Mouse (Mus musculus): ENCODE results near the gene Il1b.

The Il1b gene

DNA sequence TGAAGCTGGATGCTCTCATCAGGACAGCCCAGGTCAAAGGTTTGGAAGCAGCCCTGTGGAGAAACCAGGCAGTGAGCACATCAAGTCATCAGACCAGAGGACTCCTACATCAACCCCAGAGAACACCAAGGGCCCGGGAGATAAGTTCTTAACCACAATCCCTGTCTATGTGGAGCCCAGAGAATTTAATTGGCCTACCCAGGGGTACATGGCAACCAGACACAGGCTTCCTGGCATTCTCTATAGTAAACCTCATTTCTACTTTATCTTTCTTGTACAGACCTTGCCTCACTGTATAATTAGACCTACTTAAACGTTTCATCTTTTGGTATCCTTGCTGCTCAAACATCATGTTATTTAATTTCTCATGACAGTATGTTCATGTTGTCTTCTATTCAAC is 2.8 kb downstream of the Il1b start:
- no peak for DNase-seq (ENCODE audit: low spot score)

GRCm38 (mm10) chr2:129367246-129367645 is 3.7 kb downstream of the Il1b start:
- DNase-seq (ENCODE audit: low spot score): no peak

DNA sequence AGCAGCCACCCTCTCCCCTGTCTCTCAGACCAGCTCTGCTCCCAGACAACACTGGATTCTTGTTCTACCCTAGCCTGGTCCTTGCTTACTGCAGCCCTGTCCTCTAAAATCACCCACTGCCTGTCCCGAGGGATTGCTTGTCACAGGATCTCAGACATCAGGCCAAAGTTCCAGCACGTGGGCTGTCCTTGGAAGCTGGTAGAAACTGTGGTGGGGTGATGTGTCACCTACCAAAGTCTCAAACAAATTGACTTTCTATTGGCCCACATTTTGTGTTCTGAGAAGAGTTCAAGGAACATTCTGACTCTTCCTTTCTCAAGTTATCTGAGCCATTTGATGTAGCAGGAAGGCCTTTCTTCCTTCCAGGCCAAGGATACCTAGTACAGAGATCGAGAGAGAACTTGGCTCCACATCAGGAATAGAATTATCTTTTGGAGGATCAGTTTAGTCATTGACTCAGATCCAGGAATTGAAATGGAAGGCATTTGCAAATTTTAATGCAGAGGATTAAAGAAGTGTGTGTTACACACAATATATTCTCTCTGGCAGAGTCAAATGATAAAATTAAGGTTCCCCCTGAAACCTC is 9.9 kb downstream of the Il1b start:
- no peak for DNase-seq (ENCODE audit: low spot score)

DNA sequence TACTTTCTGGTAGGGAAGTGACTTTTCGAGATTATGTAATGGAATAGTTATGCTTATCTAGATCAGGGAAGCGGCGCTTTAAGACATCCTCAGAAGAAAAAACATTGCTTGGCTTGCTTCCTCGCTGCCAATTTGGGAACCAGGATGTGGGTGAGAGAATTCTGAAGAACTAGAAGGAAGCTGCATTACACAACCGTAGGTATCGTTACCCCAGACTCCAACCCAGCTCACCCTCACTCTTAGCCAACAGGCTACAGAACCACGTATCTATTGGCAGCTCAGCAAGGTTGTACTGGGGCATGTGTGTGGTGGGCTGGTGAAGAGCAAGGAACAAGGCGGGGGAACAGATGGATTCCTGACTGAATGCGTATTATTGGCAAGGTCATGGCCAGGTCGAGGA is 10.7 kb downstream of the Il1b start:
- DNase-seq (ENCODE audit: low spot score): no peak

DNA sequence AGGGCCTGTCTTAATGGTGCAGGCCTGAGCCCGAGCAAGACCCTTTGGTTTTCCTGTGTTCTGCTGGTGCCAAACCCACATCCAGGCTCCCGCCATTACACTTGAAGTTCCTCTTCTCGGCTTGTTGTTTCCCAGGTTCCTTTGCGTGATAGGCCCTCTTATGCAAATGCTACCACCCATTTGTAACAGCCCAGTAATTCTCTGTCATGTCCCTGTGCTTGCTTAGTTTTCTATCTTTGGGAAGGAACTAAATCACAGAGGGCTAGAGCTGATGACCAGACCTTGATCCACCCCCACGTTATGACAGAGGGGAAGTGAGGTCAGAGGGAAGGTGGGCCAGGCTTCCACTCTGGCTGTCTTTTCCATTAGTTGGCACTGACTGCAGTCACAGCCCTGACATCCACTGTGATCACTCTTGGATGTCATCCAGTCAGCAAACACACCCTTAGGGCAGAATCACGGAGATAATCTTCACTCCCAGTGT is 32.8 kb downstream of the Il1b start:
- no peak for DNase-seq (ENCODE audit: low spot score)

DNA sequence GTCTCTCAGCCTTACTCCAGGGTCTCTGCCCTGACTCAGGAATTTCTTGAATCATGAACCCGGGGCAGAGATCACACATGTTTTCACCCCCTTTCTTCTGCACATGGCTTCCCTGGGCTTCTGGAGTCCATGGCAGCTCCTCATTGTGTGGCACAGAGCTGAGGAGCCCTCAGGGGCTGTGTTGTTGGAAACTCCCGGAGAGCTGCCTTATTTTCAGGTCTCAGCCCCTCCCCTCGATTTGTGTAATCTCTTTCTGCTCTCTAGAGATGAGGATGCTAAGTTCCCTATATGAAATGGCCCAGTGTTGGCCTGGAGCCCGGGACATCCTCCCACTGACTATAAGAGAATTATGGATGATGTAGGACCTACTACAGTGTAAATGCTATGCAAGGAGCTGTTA is 37.5 kb downstream of the Il1b start:
- no peak for DNase-seq (ENCODE audit: low spot score)

DNA sequence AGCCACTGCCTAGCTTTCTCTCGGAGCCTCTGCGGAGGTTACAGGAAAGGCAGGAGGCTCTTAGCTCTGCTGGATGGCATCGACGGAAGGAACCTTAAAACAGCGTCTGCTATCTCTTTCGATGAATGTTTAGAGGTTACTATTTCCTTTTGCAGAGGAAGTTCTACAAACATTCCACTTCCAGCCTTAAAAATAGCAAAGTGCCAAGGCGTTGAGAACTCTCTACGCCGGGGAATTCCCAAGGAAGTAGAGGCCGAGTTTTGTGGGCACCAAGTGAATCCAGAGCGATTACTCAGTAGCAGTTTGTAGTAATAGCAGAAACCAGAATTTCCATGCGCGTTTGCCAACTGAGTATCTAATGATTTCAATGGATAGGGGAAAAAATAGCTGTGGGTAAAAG is 40.4 kb downstream of the Il1b start:
- no peak for DNase-seq (ENCODE audit: low spot score)

DNA sequence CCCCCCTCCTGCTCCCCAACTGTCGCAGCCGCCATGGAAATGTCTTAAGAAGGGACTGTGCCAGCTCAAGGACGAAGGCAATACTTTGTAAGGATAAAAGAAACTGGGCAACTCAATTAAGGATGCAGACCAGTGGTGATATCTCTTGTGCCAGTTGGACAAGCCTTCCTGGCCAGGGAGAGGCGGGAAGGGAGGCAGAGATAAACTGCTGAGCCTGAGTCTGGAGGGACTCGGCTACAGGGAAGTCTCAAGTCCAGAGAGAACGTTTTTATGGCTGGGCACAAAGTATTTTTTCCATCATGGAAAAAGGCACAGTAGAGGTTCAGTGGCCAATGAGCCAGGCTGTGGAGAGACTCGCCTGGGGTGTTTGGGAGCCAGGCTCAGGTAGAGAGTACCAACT is 40.9 kb downstream of the Il1b start:
- no peak for DNase-seq (ENCODE audit: low spot score)

GRCm38 (mm10) chr2:129328238-129328637 is 42.7 kb downstream of the Il1b start:
- DNase-seq (ENCODE audit: low spot score): no peak

DNA sequence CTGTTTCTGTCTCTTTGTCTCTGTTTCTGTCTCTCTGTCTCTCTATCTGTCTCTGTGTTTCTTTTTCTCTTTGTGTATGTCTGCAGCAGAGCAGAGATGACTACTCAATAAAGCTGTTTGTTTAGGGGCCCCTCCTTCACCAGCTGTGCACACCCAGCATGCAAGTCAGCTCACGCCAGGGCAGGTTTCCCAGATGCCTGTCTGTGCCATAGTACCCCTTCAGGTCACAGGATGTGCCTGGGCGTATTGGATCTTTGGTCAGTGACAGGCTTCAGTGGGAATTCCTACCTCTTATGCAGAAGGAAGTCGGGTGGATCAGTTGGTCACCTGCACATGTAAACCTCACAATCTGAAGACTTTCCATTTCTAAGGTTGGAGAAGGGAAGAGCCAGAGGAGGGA is 46.7 kb downstream of the Il1b start:
- DNase-seq (ENCODE audit: low spot score): no peak

DNA sequence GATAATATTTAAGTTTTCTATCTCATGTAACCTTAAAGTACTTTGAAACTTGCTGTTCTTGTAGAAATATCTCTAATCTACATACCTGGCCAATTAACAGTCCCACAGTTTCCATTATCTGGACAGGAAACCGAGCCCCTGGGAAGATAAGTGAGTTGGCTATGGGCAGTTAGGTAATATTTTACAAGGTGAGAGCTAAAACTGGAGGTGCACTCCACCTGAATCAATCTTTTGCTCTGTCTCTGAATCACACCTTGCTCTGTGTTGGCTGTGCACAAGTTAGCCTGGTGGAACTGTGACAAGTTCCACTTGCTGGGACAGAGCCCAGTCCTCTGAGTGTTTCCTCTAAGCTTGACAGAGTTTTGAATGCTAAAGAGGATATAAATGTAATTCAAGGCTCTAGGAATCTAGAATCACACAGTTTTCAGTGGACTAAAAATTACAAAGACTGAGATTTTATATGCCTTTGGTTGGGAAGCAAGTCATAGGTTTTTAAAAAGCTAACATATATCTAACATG is 48.8 kb downstream of the Il1b start:
- DNase-seq (ENCODE audit: low spot score): no peak

DNA sequence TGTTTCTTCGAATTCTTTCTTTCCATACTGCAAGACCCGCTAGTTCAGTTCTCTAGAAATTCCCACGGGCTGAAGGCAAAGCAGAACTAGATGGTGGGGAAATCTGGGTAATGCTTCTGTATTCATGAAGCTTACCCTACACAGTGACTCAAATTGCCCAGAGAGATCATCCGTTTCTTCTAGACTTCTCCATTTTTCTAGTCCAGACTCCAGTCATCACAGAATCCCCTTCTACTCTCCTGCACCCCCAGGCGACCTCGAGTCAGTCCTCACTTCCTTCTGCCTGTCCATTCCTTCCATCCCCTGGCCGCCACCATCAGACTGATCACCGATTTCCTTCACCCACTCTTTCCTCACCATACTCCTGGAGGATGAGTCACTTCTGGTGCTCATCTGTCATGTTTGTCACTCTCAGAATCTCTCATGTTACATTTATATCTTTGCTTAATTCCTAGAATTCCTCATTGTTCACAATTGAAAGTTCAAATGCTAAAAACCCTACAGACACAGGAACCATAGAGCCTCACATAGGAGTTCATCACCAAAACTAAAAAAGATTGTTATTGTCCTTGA is 50.8 kb downstream of the Il1b start:
- DNase-seq (ENCODE audit: low spot score): no peak

DNA sequence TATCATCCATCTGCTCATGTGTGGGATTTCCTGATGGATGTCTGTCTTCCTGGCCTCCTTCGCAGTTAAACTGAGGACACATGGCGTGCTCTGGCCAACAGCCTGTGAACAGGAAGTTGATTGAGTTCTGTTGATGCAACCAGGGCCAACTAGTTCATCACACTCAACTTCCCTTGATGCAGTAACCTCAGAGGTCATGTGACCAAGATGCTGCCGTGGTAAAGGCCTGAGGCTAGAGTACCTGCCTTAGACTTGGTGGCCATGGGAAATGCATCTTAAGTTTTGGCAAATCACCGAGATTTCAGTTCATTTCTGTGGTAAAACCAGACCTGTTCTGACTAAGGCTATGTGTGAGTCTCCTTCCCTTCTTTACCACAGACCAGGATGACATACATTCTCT is 55.1 kb downstream of the Il1b start:
- no peak for DNase-seq (ENCODE audit: low spot score)

- DNase-seq (ENCODE audit: low spot score): no peak
These were observed 56.1 kb downstream of the Il1b start for GRCm38 (mm10) chr2:129314880-129315279.
